Mouse (Mus musculus): ENCODE data around the gene Rchy1. TPM values are rescaled to one million over a fixed set of nuclear protein-coding genes. Genes with fewer than 3 reads are reported as not detected.

Gene Rchy1
- 77.8 and 77.9 TPM in 2 replicates for polyA plus RNA-seq (2015; fragmentation: Nextera tagmentation; extraction: Ambion mirVana)

- ATAC-seq, result peak; percentile 98
- Histone ChIP-seq H3K27me3 (no peaks in the 10 kb centered on the region), H3K4me3 (replicated peaks) (peak within 1 kb of the TSS; percentile 78), H3K4me1 (replicated peaks) (peaks cover 34% of the 10 kb centered on the region), H3K27ac (peak within 1 kb of the TSS; percentile 98), H3K4me2 (replicated peaks) (peak within 1 kb of the TSS; percentile 72), H3K9me3 (no peaks in the 10 kb centered on the region), H3K9ac (replicated peaks) (peak within 1 kb of the TSS; percentile 85), H3K36me3 (0 out of 2 replicates have a peak, but pooled peaks cover under 1% of the 10 kb centered on the region)
- under 1% methylated on average over 65 of the region's 65 CpGs for WGBS
Observed at GRCm38 (mm10) chr5:91962639-91963440, at the start of gene Rchy1. TSS of gene Rchy1 (minus strand) at chr5:91963068.

- no peak overlapping the region for H3K4me2 ChIP-seq (replicated peaks)
- H3K9ac ChIP-seq (replicated peaks), result no peak overlapping the region
- no peak overlapping the region for H3K4me3 ChIP-seq (replicated peaks)
- no peaks in the 10 kb centered on the region for H3K27me3 ChIP-seq
- no peak overlapping the region for H3K27ac ChIP-seq
- no peak for ATAC-seq
- no peaks in the 10 kb centered on the region for H3K36me3 ChIP-seq
- H3K9me3 ChIP-seq, result no peaks in the 10 kb centered on the region
- WGBS, result 83% methylated on average over 7 of the region's 7 CpGs
- no peaks in the 10 kb centered on the region for H3K4me1 ChIP-seq (replicated peaks)
Observed at GRCm38 (mm10) chr5:92011756-92012155, 48.9 kb upstream of the Rchy1 start.

- H3K4me2 ChIP-seq (replicated peaks), result no peak overlapping the region
- ATAC-seq, result no peak
- H3K9ac ChIP-seq (replicated peaks), result no peak overlapping the region
- no peaks in the 10 kb centered on the region for H3K4me1 ChIP-seq (replicated peaks)
- no peak overlapping the region for H3K27ac ChIP-seq
- WGBS, result 49% methylated on average over 2 of the region's 2 CpGs
- H3K4me3 ChIP-seq (replicated peaks), result no peak overlapping the region
- H3K9me3 ChIP-seq, result no peaks in the 10 kb centered on the region
- H3K36me3 ChIP-seq, result no peaks in the 10 kb centered on the region
- no peaks in the 10 kb centered on the region for H3K27me3 ChIP-seq
Observed at GRCm38 (mm10) chr5:92009827-92010226, 47.0 kb upstream of the Rchy1 start.

- no peak overlapping the region for H3K4me3 ChIP-seq (replicated peaks)
- WGBS, result 65% methylated on average over 2 of the region's 2 CpGs
- no peak overlapping the region for H3K4me2 ChIP-seq (replicated peaks)
- 0 out of 2 replicates have a peak, but pooled peaks have one; percentile 56 for ATAC-seq
- H3K9ac ChIP-seq (replicated peaks), result no peak overlapping the region
- no peak overlapping the region for H3K27ac ChIP-seq
- no peaks in the 10 kb centered on the region for H3K27me3 ChIP-seq
- no peaks in the 10 kb centered on the region for H3K36me3 ChIP-seq
- H3K4me1 ChIP-seq (replicated peaks), result no peaks in the 10 kb centered on the region
- H3K9me3 ChIP-seq, result no peaks in the 10 kb centered on the region
Observed at GRCm38 (mm10) chr5:92003011-92003410, 40.1 kb upstream of the Rchy1 start.

GRCm38 (mm10) chr5:92000770-92001169 lies 37.9 kb upstream of the Rchy1 start:
- no peaks in the 10 kb centered on the region for H3K36me3 ChIP-seq
- no peaks in the 10 kb centered on the region for H3K4me1 ChIP-seq (replicated peaks)
- H3K4me2 ChIP-seq (replicated peaks), result no peak overlapping the region
- ATAC-seq, result no peak
- H3K9ac ChIP-seq (replicated peaks), result no peak overlapping the region
- WGBS, result 84% methylated on average over 2 of the region's 2 CpGs
- no peaks in the 10 kb centered on the region for H3K27me3 ChIP-seq
- no peak overlapping the region for H3K27ac ChIP-seq
- H3K9me3 ChIP-seq, result no peaks in the 10 kb centered on the region
- H3K4me3 ChIP-seq (replicated peaks), result no peak overlapping the region

- no peaks in the 10 kb centered on the region for H3K36me3 ChIP-seq
- no peak for ATAC-seq
- no peak overlapping the region for H3K9ac ChIP-seq (replicated peaks)
- no peaks in the 10 kb centered on the region for H3K4me1 ChIP-seq (replicated peaks)
- H3K27me3 ChIP-seq, result no peaks in the 10 kb centered on the region
- no peak overlapping the region for H3K4me2 ChIP-seq (replicated peaks)
- no peaks in the 10 kb centered on the region for H3K9me3 ChIP-seq
- no peak overlapping the region for H3K4me3 ChIP-seq (replicated peaks)
- WGBS, result 59% methylated on average over 13 of the region's 13 CpGs
- H3K27ac ChIP-seq, result no peak overlapping the region
Observed at GRCm38 (mm10) chr5:91994546-91994945, 31.7 kb upstream of the Rchy1 start.

GRCm38 (mm10) chr5:91993061-91993460 lies 30.2 kb upstream of the Rchy1 start:
- H3K4me2 ChIP-seq (replicated peaks), result no peak overlapping the region
- no peak overlapping the region for H3K9ac ChIP-seq (replicated peaks)
- no peaks in the 10 kb centered on the region for H3K36me3 ChIP-seq
- no peak overlapping the region for H3K4me3 ChIP-seq (replicated peaks)
- H3K4me1 ChIP-seq (replicated peaks), result no peaks in the 10 kb centered on the region
- no peak for ATAC-seq
- no peaks in the 10 kb centered on the region for H3K9me3 ChIP-seq
- H3K27me3 ChIP-seq, result no peaks in the 10 kb centered on the region
- WGBS, result 94% methylated on average over 2 of the region's 2 CpGs
- no peak overlapping the region for H3K27ac ChIP-seq

GRCm38 (mm10) chr5:91991191-91991937 lies 28.5 kb upstream of the Rchy1 start:
- Histone ChIP-seq H3K27ac (no peak overlapping the region), H3K9me3 (no peaks in the 10 kb centered on the region), H3K36me3 (no peaks in the 10 kb centered on the region), H3K4me2 (replicated peaks) (no peak overlapping the region), H3K4me3 (replicated peaks) (no peak overlapping the region), H3K27me3 (0 out of 2 replicates have a peak, but pooled peaks cover 3% of the 10 kb centered on the region), H3K4me1 (replicated peaks) (no peaks in the 10 kb centered on the region), H3K9ac (replicated peaks) (no peak overlapping the region)
- ATAC-seq, result no peak
- 88% methylated on average over 6 of the region's 6 CpGs for WGBS

GRCm38 (mm10) chr5:91989261-91989660 lies 26.4 kb upstream of the Rchy1 start:
- Histone ChIP-seq H3K4me1 (replicated peaks) (no peaks in the 10 kb centered on the region), H3K9ac (replicated peaks) (no peak overlapping the region), H3K4me3 (replicated peaks) (no peak overlapping the region), H3K27me3 (0 out of 2 replicates have a peak, but pooled peaks cover 3% of the 10 kb centered on the region), H3K27ac (no peak overlapping the region), H3K36me3 (no peaks in the 10 kb centered on the region), H3K4me2 (replicated peaks) (no peak overlapping the region), H3K9me3 (no peaks in the 10 kb centered on the region)
- no peak for ATAC-seq
- WGBS, result 77% methylated on average over 9 of the region's 9 CpGs

GRCm38 (mm10) chr5:91987799-91988198 lies 24.9 kb upstream of the Rchy1 start:
- Histone ChIP-seq H3K4me1 (replicated peaks) (no peaks in the 10 kb centered on the region), H3K27ac (no peak overlapping the region), H3K4me2 (replicated peaks) (no peak overlapping the region), H3K4me3 (replicated peaks) (no peak overlapping the region), H3K9ac (replicated peaks) (no peak overlapping the region), H3K36me3 (no peaks in the 10 kb centered on the region), H3K27me3 (0 out of 2 replicates have a peak, but pooled peaks cover 3% of the 10 kb centered on the region), H3K9me3 (no peaks in the 10 kb centered on the region)
- WGBS, result 96% methylated on average over 2 of the region's 2 CpGs
- no peak for ATAC-seq

GRCm38 (mm10) chr5:91987236-91987635 lies 24.4 kb upstream of the Rchy1 start, which contains the start of gene Odaph:
TSS of gene Odaph (plus strand) at chr5:91987475.
- H3K9ac ChIP-seq (replicated peaks), result no peak within 1 kb of the TSS
- WGBS, result 70% methylated on average over 4 of the region's 4 CpGs
- no peaks in the 10 kb centered on the region for H3K4me1 ChIP-seq (replicated peaks)
- no peak within 1 kb of the TSS for H3K4me2 ChIP-seq (replicated peaks)
- 0 out of 2 replicates have a peak, but pooled peaks cover 3% of the 10 kb centered on the region for H3K27me3 ChIP-seq
- ATAC-seq, result no peak
- H3K27ac ChIP-seq, result no peak within 1 kb of the TSS
- no peak within 1 kb of the TSS for H3K4me3 ChIP-seq (replicated peaks)
- H3K9me3 ChIP-seq, result no peaks in the 10 kb centered on the region
- H3K36me3 ChIP-seq, result no peaks in the 10 kb centered on the region

- Histone ChIP-seq H3K9ac (replicated peaks) (no peak overlapping the region), H3K4me2 (replicated peaks) (no peak overlapping the region)
Observed at GRCm38 (mm10) chr5:91985721-91986120, 22.9 kb upstream of the Rchy1 start.

More at GRCm38 (mm10) chr5:91985721-91986120, 22.9 kb upstream of the Rchy1 start:
- ATAC-seq, result no peak
- Histone ChIP-seq H3K27ac (no peak overlapping the region), H3K4me1 (replicated peaks) (no peaks in the 10 kb centered on the region), H3K36me3 (no peaks in the 10 kb centered on the region), H3K4me3 (replicated peaks) (no peak overlapping the region), H3K27me3 (0 out of 2 replicates have a peak, but pooled peaks cover 3% of the 10 kb centered on the region), H3K9me3 (no peaks in the 10 kb centered on the region)
- 21% methylated on average over 2 of the region's 2 CpGs for WGBS
